Mouse (Mus musculus) testis, postnatal 14 days (tissue): ENCODE results near the gene Tmem150b.

ENCODE experiments used
- DNase-seq: peaks from one replicate; pipeline ENCODE4 v3.0.0; 2021; ENCODE audit warnings: low spot score

Tmem150b gene

GRCm38 (mm10) chr7:4731090-4731489 is 6.0 kb upstream of the Tmem150b start:
- DNase-seq: no peak

- no peak for DNase-seq
Observed at GRCm38 (mm10) chr7:4724359-4724758, 690 bp downstream of the Tmem150b start.

GRCm38 (mm10) chr7:4723508-4723907 is 1.5 kb downstream of the Tmem150b start:
- DNase-seq: no peak

- no peak for DNase-seq
Observed at GRCm38 (mm10) chr7:4719276-4719675, 5.8 kb downstream of the Tmem150b start.

GRCm38 (mm10) chr7:4716955-4717354 is 8.1 kb downstream of the Tmem150b start:
- no peak for DNase-seq

- DNase-seq: no peak
Observed at GRCm38 (mm10) chr7:4712594-4712993, 12.5 kb downstream of the Tmem150b start.

- DNase-seq: peak; percentile 48
Observed at GRCm38 (mm10) chr7:4705098-4705497, 20.0 kb downstream of the Tmem150b start.

GRCm38 (mm10) chr7:4703195-4703594 is 21.9 kb downstream of the Tmem150b start:
- DNase-seq: no peak

GRCm38 (mm10) chr7:4702334-4702733 is 22.7 kb downstream of the Tmem150b start:
- DNase-seq: no peak

GRCm38 (mm10) chr7:4693004-4693403 is 32.0 kb downstream of the Tmem150b start:
- DNase-seq: no peak

GRCm38 (mm10) chr7:4690951-4691653 is 33.9 kb downstream of the Tmem150b start:
- DNase-seq: no peak

- peak; percentile 77 for DNase-seq
Observed at GRCm38 (mm10) chr7:4690387-4690786, 34.7 kb downstream of the Tmem150b start, which contains the start of gene Brsk1. Gene Brsk1, plus strand, starts transcription at chr7:4690604.

- DNase-seq: peak; percentile 95
Observed at GRCm38 (mm10) chr7:4684632-4685417, 40.2 kb downstream of the Tmem150b start, which contains the start of gene Hspbp1. Gene Hspbp1, minus strand, starts transcription at chr7:4685068.

GRCm38 (mm10) chr7:4684203-4684602 is 40.8 kb downstream of the Tmem150b start:
- DNase-seq: no peak

- DNase-seq: no peak
Observed at GRCm38 (mm10) chr7:4683307-4683706, 41.7 kb downstream of the Tmem150b start.

- no peak for DNase-seq
Observed at GRCm38 (mm10) chr7:4675200-4675599, 49.8 kb downstream of the Tmem150b start.

- no peak for DNase-seq
Observed at GRCm38 (mm10) chr7:4674114-4674731, 50.8 kb downstream of the Tmem150b start.

GRCm38 (mm10) chr7:4671956-4672355 is 53.1 kb downstream of the Tmem150b start:
- no peak for DNase-seq

GRCm38 (mm10) chr7:4670655-4671255 is 54.3 kb downstream of the Tmem150b start:
- DNase-seq: peak; percentile 46

- no peak for DNase-seq
Observed at GRCm38 (mm10) chr7:4669156-4669555, 55.9 kb downstream of the Tmem150b start.

- DNase-seq: no peak
Observed at GRCm38 (mm10) chr7:4668506-4668905, 56.5 kb downstream of the Tmem150b start.

- no peak for DNase-seq
Observed at GRCm38 (mm10) chr7:4666871-4667270, 58.2 kb downstream of the Tmem150b start.
